Mouse (Mus musculus) kidney, postnatal 10 days (tissue): Measurements from ENCODE around the gene Crebl2.

Experiments used
- DNase-seq: peaks from one replicate; pipeline ENCODE4 v3.0.0; 2021; ENCODE audit warnings: mixed read lengths

The Crebl2 gene

DNA sequence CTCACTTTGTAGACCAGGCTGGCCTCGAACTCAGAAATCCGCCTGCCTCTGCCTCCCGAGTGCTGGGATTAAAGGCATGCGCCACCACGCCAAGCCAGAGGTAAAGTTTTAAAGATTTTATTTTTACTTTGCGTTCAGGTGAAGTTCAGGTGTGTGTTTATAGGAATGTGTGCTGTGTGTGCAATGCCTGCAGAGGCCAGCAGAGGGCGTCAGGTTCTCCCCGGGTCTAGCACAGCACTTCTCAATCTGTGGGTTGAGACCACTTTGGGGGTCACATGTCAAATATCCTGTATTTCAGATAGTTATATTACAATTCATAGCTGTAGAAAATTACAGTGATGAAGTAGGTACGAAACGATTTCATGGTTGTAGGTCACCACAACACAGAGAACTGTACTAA is 7.1 kb upstream of the Crebl2 start:
- DNase-seq = no peak

DNA sequence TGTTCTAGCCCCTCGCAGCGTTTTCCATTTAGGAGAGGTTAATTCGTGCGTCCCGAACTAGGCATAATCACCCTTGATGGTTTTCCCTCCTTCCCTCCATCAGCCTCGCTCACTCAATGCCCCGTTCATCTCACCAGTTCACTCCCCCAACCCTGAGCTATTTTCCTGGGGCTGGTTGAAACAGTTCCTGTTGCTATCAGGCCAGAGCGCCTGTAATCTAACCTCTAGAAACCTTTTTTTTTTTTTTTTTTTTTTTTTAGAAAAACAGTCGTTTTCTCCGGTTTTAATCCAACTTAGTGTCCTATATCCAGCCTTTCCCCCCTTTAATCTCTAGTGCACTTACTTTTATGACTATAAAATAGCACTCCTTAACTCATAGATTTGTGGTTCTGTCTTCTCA is 822 bp downstream of the Crebl2 start:
- DNase-seq = no peak

DNA sequence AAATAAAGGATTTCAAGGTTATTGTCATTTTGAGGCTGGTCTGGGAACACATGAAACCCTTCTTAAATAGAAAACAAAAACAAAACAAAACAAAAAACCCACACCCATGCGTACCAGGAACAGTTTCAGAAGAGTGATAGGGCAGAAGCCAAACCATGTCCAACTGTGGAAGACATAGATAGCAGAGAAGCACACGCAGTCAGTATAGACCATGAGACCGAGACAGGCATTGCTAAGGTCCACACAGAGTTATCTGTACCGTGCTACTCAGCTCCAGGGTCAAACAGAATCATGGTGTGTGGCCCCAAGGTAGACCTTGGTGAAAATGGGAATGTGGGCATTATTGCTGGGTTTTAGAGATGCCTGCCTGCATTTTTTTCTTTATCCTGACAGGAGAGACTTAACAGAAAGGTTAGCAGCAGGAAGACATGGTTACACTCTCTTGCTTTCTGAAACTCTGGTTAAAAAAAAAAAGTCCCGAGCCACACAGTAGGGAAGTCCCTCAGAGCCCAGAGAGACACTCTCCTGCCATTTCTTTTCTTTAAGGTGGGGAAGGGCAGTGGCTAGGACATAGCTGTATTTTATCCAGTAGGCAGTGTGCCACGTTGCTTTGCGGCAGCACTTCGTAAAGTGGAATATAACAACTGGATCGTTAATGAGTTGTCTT is 4.8 kb downstream of the Crebl2 start:
- DNase-seq = no peak

DNA sequence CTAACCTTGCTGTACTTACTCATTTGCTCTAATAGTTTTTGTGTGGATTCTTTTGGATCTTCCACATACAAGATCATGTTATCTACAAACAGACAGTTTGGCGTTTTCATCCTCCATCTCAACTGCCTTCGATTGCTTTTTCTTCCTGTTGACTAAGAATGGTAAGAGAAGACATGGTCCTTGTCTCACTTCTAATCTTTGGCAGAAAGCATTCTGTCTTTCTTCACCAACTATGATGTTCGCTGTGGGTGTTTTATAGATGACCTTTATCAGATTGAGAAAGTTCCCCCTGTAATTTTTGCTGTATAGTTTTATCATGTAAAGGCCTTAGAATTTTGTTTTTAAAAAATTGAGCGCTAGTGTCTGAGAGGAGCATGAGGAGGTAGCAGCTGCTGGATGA is 8.2 kb downstream of the Crebl2 start:
- DNase-seq = no peak

DNA sequence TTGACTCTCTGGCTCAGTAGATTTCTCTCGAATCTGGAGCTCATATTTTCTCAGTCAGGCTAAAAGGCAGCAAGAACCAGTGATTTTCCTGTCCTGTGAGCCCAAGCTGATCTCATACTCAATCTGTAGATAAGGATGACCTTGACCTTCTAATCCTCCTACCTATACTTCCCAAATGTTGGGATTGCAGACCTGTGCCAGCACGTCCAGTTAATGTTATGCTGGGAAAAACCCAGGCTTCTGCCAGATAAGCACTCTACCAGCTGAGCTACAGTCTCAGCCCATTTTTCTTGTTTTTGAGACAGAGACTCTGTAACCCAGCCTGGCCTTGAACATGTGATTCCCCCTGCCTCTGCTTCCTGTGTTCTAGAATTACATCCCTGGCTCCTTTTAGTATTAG is 10.4 kb downstream of the Crebl2 start:
- no peak for DNase-seq

DNA sequence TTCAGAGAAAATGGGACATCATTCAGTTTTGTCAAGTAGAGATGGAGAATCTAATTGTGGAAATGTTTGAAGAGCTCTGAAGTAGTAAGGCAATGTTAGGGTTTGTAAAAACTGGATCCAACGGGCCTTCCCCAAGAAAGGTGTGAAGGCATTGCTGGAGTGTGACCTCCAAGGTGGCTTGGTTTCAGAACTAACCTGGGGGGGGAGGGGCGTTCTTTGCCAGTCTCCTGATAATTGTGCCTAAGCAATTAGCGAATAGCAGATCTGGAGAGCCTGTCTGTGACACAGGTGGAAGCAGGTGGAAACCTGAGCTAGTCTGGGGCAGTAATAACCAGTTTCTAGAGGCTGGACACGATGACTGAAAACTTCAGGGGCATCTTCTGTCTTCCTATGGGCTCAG is 15.8 kb downstream of the Crebl2 start:
- DNase-seq = peak; percentile 26

DNA sequence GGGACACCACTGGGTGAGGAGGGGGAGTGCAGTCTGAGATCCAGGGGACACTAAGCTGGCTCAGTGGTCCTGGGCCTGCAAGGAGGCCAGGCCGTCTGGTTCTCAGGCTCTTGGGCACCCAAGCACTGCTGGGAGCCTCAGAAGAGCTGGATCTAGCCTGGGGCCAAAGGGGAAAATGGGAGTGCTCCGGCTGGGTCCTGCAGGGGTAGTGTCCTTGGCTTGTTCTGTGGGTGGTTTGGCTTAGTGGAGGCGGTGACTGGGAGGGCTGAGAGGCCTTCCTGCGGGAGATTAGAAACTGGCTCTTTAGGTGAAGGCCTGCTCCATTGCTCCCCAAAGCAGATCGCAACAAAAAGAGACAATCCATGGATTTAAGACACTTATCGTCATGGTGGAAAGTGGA is 16.4 kb downstream of the Crebl2 start:
- no peak for DNase-seq

DNA sequence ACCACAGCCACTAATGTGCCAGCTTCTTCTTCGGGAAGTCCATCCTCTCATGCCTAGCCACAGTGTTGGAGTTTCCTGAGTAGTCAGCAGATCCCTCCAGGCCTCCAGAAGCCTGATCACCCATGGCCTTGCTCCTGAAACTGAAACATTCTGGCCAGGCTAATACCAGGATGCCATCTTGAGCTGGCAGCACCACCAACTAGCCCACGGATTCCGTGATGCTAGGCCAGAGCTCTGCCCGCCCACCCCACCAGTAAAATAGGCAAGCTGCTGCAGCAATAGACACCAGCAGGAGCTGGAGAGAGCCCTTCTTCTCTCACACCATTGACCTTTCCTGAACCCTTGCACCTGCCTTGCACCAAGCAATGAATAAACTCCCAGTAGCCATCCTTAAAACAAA is 17.6 kb downstream of the Crebl2 start:
- DNase-seq = no peak

DNA sequence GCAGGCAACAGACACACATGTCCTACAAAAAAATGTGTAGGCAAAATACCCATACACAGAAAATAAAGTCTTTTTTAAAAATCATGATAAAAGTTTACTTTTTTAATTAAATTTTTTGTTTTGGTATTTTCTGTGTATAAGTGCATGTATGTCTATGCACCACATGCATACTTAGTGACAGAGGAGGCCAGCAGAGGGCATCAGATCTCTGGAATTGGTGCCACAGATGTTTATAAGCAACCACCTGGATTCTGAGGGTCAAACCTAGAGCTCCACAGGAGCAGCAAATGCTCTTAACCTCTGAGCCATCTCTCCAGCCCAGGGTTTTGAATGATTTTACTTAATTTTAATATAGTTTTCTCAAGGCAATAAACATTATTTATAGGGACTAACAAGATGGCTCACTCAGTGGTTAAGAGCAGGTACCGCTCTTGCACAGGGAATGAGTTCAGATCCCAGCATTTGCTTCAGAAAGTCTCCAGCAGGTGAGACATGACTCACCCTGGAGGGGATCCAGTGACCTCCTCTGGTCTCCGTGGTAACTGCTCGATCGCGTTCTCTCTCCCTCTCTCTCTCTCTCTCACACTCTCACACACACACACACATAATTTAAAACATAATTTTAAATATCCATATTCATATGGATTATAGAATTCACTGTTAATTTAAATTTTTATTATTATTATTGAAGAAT is 18.4 kb downstream of the Crebl2 start:
- DNase-seq = peak; percentile 73

DNA sequence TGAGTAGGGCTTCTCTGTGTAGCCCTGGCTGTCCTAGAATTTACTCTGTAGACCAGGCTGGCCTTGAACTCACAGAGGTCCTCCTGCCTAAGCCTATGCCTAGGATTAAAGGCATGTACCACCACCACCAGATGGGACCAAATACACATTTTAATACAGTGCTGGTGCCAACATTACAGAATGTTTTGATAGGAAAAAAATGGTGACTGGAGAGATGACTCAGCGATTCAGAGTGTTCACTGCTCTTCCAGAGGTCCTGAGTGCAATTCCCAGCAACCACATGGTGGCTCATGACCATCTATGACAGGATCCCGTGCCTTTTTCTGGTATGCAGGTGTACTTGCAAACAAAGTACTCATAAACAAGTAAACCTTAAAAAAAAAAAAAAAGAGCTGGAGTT is 19.5 kb downstream of the Crebl2 start:
- no peak for DNase-seq

DNA sequence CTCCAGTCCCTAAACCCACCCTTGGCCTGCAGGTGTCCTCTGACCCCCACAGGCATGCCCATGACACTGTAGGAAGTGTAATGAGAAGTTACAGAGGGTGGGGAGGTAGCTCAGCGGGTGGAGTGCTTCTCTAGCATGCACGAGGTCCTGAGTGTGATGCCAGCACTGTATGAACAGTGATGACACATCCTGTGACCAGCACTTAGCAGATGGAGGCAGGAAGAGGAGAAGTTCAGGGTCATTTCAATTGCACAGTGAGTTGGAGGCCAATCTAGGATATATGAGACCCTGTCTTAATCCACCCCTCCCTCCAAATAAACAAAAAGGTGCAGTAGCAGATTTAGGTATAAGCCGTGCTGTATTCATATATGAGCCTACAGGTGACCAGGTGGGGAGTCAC is 20.0 kb downstream of the Crebl2 start:
- no peak for DNase-seq

DNA sequence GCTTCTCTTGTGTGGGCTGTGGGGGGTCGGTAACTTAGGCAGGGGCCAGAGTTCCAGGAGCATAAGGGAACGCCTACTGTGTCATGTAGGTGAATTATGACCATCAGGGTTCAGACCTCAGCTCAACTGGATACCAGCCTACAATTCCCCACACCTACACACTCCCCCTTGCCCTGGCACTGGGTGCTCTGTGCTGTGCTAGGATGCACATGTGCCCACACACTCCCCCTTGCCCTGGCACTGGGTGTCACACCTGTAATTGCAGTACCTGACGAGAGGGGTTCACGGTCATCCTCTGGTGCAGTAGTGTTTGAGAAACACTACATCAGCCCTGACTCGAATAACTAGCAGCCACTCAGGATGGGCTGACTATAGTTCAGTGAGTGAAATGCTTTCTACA is 24.8 kb downstream of the Crebl2 start:
- DNase-seq = no peak

DNA sequence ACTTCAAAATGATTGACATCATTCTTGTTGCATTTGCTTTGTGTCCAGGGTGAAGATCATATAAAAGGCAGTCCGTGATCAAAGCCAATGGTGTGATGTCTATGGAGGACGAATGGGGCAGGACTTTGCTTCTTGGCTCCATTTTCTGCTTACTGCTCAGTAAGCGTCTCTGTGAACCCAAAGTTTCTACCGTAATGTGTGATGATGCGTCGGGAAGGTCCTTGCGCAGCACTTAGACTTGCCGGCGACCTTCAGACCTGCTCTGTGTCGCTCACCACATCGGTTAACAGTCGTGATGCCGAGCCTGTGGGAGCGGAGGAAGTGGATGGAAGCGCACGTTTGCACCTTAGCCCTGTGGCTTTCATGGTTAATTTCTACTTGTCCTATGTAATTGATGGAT is 26.0 kb downstream of the Crebl2 start:
- DNase-seq = no peak

DNA sequence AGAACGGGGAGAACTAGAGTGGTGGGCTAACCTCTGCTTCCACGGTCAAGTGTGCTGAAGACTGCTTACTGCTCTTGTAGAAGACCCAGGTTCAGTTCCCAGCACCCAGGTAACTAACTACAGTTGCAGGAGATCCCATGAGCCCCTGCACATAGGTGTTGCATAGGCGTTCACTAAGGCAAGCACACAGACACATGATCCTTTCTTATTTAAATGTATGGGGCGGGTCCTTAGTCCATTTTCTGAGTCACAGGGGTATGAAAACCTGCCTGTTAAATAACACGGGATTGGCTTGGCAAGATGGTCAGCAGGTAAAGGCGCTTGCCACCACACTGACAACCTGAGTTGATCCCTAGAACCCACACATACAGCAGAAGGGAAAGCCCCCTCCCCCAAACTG is 29.1 kb downstream of the Crebl2 start:
- DNase-seq = no peak

DNA sequence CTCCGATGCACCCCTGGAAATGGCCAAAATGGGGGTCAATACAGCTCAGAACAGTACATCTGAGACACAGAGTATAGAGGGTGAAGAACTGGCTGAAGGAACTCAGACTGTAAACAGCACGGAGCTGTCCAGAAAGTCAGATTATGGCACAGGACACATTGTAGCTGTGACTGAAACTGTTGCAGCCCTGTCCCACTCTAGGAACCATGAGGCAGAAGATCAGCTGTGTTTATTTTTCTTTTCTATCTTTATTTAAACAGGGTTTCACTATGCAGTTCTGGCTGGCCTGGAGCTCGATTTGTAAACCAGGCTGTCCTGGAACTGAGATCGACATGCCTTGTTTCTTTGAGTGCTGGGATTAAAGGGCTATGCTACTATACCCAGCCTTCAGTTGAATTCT is 30.3 kb downstream of the Crebl2 start:
- no peak for DNase-seq

DNA sequence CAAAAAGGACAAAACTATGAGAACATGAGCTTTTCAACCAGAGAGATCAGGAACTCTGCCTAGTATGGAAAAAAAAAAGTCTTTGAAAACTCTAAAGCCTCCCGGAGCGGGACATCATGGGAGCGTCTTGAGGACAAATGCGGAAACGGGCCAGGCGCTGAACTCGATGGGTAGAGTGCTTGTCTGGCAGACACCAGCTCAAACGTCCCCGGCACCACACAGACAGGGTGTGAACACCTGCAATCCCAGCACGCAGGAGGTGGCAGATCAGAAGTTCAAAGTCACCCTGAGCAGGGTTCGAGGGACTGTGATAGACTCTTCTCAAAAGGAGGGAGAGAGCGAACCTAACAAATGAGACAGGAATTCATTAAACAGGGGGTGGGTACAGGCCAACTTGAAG is 31.4 kb downstream of the Crebl2 start:
- no peak for DNase-seq

DNA sequence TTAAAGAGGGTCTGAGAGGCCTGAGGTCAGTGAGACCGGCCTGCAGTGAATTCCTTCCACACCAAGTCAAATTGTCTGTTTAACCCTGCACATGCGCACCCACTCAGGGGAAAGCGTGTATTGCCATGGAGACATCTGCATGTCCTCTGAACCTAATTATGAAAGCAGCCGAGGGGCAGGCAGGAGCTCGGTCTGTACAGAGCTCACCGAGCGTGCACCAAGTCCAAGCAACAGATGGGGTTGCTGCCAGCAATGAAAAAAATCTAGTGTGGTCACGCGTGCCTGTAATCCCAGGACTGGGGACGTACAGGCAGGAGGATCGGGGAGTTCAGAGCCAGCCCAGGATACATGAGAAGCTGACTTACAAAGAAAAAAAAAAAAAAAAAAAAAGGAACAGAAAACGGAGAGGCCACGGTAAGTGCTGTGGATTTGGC is 32.7 kb downstream of the Crebl2 start:
- DNase-seq = peak; percentile 62

DNA sequence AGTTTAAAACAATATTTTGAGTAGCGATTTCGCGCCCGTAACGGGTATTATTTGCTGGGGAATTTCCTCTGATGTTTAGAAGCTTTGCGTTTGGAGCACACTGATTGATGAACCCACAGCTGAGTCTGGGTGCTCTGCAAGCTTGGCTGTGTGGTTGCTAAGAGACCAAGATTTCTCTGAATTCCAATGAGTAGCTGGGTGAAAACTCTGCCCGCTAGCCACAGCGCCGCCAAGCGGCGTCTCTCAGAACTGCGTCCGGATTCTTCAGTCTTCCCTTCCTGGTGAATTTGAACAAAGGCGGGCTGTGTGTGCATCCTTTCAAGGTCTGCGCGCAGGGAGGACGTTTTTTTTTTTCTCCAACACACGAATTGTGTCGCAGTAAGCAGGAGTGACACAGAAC is 33.2 kb downstream of the Crebl2 start:
- peak; percentile 98 for DNase-seq

DNA sequence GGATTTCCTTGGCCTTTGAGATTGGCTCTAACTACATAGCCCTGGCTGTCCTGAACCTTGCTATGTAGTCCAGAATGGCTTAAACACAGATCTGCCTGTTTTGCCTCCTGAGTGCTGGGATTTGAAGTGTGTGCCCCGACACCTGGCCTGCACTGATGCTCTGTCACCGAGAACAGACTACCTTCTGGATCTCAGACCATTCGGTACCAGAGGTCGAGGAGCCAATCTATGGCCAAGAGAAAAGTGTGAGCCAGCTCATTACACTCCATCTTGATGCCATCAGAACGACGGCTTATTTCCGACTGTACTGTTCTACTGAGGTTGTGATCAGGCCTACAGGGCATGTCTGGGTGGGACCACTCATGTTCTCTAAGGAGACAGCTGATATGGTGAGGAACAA is 36.2 kb downstream of the Crebl2 start:
- no peak for DNase-seq

DNA sequence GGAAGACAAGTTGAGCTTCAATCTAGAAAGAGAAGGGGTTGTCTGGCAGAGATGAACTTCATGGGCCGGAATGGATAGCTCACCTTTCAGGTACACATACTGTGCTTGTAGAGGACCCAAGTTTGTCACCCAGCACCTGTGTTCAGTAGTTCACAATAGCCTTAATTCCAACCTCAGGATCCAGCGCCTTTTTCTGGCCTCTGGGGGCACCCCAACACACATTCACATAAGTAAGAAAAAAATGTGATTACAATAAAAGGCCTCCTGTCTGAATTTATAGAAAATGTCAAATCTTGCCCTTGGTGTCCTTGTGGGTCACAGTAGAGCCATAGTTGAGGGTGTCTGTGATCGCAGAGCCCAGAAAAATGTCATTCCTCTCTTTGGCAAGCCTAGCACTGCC is 37.4 kb downstream of the Crebl2 start:
- DNase-seq = no peak

DNA sequence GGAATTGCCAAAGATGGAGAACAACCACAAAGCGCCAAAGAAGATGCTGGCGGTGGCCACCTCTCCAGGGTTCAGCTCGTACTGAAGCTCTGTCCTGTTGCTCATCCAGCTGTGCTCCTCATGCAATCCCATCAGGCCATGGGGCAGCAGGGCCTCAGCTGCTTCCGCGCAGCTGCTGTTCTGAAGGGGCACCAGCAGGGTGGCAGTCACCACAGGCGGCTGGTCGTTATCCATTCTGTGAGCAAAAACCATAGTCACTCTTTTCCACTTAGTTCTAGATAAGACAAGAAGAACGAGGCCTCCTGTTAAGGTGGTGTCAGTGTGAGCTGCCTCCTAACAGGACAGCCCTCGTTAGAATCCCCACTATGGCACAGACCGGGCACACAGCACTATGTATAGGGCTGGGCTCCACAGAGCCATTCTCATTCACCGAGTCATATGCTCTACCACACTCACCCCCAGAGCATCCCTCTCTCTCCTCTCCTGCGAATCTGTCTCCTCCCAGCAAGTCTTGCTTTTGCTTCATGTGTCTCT is 40.3 kb downstream of the Crebl2 start:
- no peak for DNase-seq

DNA sequence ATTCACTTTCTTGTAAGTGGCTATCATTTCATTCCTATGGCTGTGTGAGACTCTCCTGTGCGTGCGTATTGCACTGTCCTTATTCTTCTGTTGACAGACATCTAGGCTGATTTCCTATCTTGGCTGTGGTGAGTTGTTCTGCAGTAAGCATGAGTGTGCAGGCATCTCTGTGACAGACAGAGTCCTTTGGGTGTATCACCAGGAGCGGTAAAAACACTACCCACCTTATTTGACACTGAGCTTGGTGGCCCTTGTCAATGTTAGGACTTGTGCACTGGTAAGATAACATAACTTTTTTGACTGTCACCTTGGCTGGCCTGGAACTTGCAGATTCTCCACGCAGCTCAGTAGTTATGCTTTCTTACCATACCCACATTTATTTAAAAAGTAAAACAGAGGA is 40.9 kb downstream of the Crebl2 start:
- no peak for DNase-seq

DNA sequence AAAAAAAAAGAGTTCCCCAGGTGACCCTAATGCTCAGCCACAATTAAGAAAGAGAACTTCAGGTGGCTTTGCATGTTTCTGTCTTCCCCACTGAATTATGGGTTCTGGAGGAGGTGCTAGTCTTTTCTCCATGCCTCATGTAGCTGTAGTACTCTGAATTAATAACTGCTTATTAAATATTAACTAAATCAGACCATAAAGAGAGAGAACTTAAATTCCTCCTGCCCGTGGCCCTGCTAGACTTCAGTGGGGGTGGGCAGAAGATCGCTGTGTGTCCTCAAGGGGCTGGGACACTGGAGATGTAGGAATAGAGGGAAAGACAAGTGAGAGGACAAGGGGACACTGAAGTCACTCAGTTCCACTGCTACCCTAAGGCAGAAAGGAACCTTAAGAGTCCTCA is 42.3 kb downstream of the Crebl2 start:
- peak; percentile 39 for DNase-seq

DNA sequence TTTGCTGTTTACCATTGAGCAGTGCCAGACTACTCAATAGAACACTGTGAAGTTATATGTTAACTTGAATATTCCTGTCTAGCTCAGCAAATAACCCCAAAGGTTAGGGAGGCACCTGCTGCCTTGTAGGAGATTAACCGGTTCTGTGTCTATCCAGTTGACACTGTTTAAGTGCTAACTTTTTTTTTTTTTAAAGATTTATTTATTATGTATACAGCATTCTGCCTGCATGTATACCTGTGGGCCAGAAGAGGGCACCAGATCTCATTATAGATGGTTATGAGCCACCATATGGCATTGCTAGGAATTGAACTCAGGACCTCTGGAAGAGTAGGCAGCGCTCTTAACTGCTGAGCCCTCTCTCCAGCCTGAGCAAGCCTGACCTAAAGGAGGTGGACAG is 43.1 kb downstream of the Crebl2 start:
- DNase-seq = no peak

DNA sequence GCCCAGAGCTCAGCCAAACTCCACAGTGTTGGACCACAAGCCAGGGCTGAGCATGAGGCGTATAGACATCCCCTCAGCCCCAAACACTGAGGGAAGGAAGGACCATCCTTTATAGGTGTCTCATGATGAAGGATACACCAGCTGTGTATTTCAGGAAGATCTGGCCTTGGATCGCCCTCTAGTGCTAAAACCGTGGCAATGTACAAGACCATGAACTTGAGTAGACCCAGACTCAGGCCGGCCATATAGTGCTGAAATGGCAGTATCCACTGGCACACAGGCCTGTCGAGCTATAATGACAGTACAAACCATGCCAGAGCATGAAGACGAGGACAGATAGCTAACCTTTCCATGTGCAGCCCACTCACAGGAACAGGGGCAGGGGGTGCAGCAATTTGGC is 46.8 kb downstream of the Crebl2 start:
- DNase-seq = peak; percentile 50
